Mouse (Mus musculus) right cerebral cortex, adult 2 months (tissue): ENCODE data around the gene Dmrt1.
"Not testable (repeated sequence)": the region's sequence is repeated elsewhere in the genome, so short reads cannot be mapped to it uniquely, and the experiment has no call there.

Experiments used
- DNase-seq, 2 experiments: peaks; one replicate each; pipeline ENCODE4 v3.0.0; 2021 to 2022; ENCODE audit warnings: low spot score in 2 of 2

The Dmrt1 gene

GRCm38 (mm10) chr19:25505360-25506196 is at the start of gene Dmrt1:
TSS of gene Dmrt1 (plus strand) at chr19:25505618.
- no peak for DNase-seq

- no peak for DNase-seq
Measured at GRCm38 (mm10) chr19:25460760-25461159, 44.7 kb upstream of the Dmrt1 start.

- peak in 1 of 2 experiments; percentile 11 for DNase-seq
Measured at GRCm38 (mm10) chr19:25461553-25462320, 43.7 kb upstream of the Dmrt1 start.

GRCm38 (mm10) chr19:25475806-25476205 is 29.6 kb upstream of the Dmrt1 start:
- not testable (repeated sequence) for DNase-seq

GRCm38 (mm10) chr19:25479152-25479669 is 26.2 kb upstream of the Dmrt1 start:
- no peak for DNase-seq

GRCm38 (mm10) chr19:25480820-25481219 is 24.6 kb upstream of the Dmrt1 start:
- DNase-seq: no peak

GRCm38 (mm10) chr19:25486561-25486960 is 18.9 kb upstream of the Dmrt1 start:
- no peak for DNase-seq

GRCm38 (mm10) chr19:25487350-25487749 is 18.1 kb upstream of the Dmrt1 start:
- DNase-seq: no peak

GRCm38 (mm10) chr19:25488546-25488945 is 16.9 kb upstream of the Dmrt1 start:
- no peak for DNase-seq

- DNase-seq: no peak
Measured at GRCm38 (mm10) chr19:25489546-25489945, 15.9 kb upstream of the Dmrt1 start.

GRCm38 (mm10) chr19:25497434-25497833 is 8.0 kb upstream of the Dmrt1 start:
- no peak for DNase-seq

- no peak for DNase-seq
Measured at GRCm38 (mm10) chr19:25504878-25505277, 540 bp upstream of the Dmrt1 start.

GRCm38 (mm10) chr19:25506616-25507015 is 1.2 kb downstream of the Dmrt1 start:
- no peak for DNase-seq

GRCm38 (mm10) chr19:25514986-25515530 is 9.6 kb downstream of the Dmrt1 start:
- no peak for DNase-seq

- no peak for DNase-seq
Measured at GRCm38 (mm10) chr19:25524156-25524555, 18.7 kb downstream of the Dmrt1 start.

- DNase-seq: no peak
Measured at GRCm38 (mm10) chr19:25525726-25526125, 20.3 kb downstream of the Dmrt1 start.

- no peak for DNase-seq
Measured at GRCm38 (mm10) chr19:25529673-25530072, 24.3 kb downstream of the Dmrt1 start.

- peak; percentile 32 to 60 for DNase-seq
Measured at GRCm38 (mm10) chr19:25545714-25546340, 40.4 kb downstream of the Dmrt1 start.

- no peak for DNase-seq
Measured at GRCm38 (mm10) chr19:25547086-25547643, 41.7 kb downstream of the Dmrt1 start.

- DNase-seq: no peak
Measured at GRCm38 (mm10) chr19:25550346-25550745, 44.9 kb downstream of the Dmrt1 start.

- DNase-seq: no peak
Measured at GRCm38 (mm10) chr19:25551053-25551452, 45.6 kb downstream of the Dmrt1 start.
